Mouse (Mus musculus): Measurements from ENCODE around the gene Plekhh1.
A peak's percentile ranks its signal among the peaks of the same experiment; 100 is the strongest.

Plekhh1 gene

GRCm38 (mm10) chr12:79034331-79034730 lies 5.4 kb downstream of the Plekhh1 start:
- DNase-seq (ENCODE audit: low read depth, low spot score), result peak; percentile 76

- peak; percentile 96 for DNase-seq (ENCODE audit: low read depth, low spot score)
Observed at GRCm38 (mm10) chr12:79035349-79035748, 6.4 kb downstream of the Plekhh1 start.

DNA sequence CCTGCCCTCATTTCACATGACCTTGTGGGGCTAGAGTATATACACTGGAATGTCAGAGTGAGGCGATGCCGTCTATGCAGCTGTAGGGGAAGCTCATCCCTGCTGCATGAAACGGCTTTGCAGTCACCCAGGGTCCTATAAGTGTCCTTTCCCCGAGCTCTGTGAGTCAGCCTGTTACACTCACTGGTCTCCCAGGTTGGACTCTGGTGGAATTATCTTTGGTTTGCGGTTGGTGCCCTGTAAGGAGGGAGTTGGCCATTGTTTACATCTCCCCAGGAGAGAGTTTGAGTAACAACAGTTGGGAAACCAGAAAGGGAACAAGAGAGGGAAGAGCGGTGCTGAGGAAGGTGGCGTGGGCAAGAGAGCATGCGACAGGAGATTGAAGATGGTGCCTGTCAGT lies 10.7 kb downstream of the Plekhh1 start:
- peak; percentile 27 for DNase-seq (ENCODE audit: low read depth, low spot score)

DNA sequence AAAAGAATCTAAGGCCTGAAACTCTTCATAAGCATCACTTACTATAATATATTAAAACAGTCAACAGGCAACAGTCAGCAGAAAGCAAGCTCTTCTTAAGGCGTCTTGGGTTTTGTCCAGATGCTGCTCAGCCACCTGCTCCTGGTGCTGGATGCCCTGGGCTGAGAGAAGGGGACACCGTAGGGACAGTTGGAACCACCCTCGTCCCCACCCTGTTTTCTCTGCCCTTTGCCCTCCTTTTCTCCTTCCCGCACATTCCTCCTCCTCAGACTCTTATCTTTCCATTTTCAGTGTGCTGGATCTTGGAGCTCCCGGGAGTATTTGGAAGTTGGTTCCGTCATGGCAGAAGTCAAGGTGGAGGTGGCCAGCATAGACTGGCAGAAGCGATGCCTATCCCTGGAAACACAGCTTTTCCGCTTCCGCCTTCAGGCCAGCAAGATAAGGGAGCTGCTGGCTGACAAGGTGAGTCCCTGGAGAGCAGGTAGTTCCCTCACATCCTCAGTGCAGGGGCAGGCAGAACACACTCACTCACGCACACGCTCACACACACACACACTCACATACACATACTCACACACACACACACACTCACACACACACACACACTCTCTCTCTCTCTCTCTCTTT lies 11.4 kb downstream of the Plekhh1 start:
- DNase-seq (ENCODE audit: low read depth, low spot score), result no peak

GRCm38 (mm10) chr12:79041436-79041835 lies 12.5 kb downstream of the Plekhh1 start:
- DNase-seq (ENCODE audit: low read depth, low spot score), result peak; percentile 74

DNA sequence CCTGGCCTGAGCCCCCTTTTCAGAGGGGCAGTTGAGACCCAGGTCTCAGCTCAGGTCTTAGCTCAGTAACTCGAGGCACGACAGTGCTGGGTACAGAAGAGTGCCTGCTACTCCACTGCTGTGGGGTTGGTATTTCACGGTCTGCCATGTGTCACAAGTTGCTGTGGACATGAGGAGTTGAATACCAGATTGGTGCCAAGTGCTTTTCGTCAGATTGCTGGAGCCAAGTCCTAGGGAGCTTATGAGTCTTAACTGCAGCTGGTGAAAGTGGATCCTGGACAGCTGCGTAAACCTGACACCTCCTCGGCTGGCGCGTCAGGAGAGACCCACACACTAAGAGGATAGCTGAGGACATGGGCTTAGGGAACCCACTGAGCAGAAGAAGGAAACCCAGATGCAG lies 15.7 kb downstream of the Plekhh1 start:
- no peak for DNase-seq (ENCODE audit: low read depth, low spot score)

GRCm38 (mm10) chr12:79046171-79046570 lies 17.2 kb downstream of the Plekhh1 start:
- no peak for DNase-seq (ENCODE audit: low read depth, low spot score)

DNA sequence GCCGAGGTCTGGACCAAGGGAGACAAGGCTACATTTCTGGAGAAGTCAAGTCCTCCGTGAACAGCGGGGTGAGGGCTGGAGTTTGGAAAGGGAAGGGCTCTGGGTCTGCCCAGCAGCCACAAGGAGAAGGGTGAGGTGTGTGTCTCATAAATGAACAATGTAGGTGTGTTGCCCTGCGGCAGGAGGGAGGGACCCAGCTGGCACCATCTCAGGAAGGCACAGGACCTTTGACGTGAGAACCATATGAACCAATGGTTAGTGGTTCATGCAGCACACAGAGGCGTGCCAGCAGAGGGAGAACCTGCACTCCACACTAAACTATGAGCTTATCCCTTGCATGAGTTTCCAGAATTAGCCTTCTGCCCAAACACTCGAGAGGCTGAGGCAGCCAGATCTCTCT lies 18.2 kb downstream of the Plekhh1 start:
- DNase-seq (ENCODE audit: low read depth, low spot score), result no peak

GRCm38 (mm10) chr12:79048898-79049297 lies 19.9 kb downstream of the Plekhh1 start:
- no peak for DNase-seq (ENCODE audit: low read depth, low spot score)

DNA sequence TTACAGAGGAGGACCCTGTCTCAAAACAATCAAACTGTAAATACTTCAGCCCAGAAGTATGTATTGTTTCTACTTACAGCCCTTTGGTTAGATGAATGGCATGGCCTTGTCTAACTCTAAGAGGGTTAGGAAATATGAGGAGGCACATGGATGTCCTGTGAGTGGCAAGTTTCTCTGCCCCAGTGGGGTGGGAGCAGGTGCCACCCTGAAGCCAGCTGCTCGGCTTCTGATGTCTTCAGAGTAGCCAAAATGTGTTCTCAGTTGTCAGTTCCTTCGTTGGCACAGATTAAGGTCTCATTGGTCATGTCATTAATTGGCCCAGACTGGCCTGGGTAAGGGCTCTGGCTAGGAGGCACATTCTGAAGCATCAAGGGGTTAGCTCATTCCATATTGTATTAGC lies 20.8 kb downstream of the Plekhh1 start:
- DNase-seq (ENCODE audit: low read depth, low spot score), result no peak

- DNase-seq (ENCODE audit: low read depth, low spot score), result no peak
Observed at GRCm38 (mm10) chr12:79050545-79051212, 21.7 kb downstream of the Plekhh1 start.

GRCm38 (mm10) chr12:79052073-79052472 lies 23.1 kb downstream of the Plekhh1 start:
- no peak for DNase-seq (ENCODE audit: low read depth, low spot score)

DNA sequence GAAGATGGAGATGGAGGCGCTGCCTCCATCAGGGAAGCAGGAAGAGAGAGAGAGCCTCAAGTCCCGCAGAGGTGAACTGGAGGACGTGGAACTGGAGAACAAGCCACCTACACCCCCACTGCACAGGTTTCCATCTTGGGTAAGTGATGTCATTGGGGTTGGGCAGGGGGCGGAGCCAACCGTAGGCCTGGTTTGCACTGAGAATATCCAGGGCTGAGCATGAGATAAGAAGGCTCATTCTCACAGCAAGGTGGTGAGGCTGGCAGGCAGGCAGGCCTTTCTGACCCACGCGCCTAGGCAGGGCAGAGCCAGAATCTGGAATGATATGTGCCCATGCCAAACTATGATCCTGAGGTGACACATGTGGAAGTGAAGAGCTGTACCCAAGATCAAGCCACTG lies 26.3 kb downstream of the Plekhh1 start:
- peak; percentile 54 for DNase-seq (ENCODE audit: low read depth, low spot score)

- DNase-seq (ENCODE audit: low read depth, low spot score), result no peak
Observed at GRCm38 (mm10) chr12:79059573-79059972, 30.6 kb downstream of the Plekhh1 start.

- DNase-seq (ENCODE audit: low read depth, low spot score), result no peak
Observed at GRCm38 (mm10) chr12:79060134-79060533, 31.2 kb downstream of the Plekhh1 start.

GRCm38 (mm10) chr12:79060766-79061652 lies 32.0 kb downstream of the Plekhh1 start:
- DNase-seq (ENCODE audit: low read depth, low spot score), result no peak

GRCm38 (mm10) chr12:79064451-79064850 lies 35.5 kb downstream of the Plekhh1 start:
- no peak for DNase-seq (ENCODE audit: low read depth, low spot score)

- DNase-seq (ENCODE audit: low read depth, low spot score), result no peak
Observed at GRCm38 (mm10) chr12:79066431-79066830, 37.5 kb downstream of the Plekhh1 start.

DNA sequence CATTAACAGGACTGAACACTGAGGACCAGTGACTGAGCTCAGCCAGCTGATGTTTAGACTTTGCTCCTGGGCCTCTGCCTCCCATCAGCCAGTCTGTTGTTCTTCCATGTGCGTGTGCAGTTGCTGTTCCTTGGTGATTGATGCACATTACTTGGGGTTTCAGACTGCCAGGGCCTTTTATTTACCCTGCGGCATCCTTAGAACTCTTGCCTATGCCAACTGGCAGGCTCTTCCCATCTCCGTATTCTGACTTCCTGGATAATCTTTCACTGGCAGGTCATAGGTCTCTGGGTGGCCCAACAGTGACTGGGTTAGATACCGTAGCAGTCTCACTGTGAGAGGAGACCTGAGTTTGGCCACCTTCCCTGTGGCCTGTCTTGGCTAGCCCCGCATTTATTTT lies 38.6 kb downstream of the Plekhh1 start:
- DNase-seq (ENCODE audit: low read depth, low spot score), result no peak

- DNase-seq (ENCODE audit: low read depth, low spot score), result no peak
Observed at GRCm38 (mm10) chr12:79068306-79068705, 39.3 kb downstream of the Plekhh1 start.

GRCm38 (mm10) chr12:79069187-79069608 lies 40.2 kb downstream of the Plekhh1 start:
- DNase-seq (ENCODE audit: low read depth, low spot score), result no peak

DNA sequence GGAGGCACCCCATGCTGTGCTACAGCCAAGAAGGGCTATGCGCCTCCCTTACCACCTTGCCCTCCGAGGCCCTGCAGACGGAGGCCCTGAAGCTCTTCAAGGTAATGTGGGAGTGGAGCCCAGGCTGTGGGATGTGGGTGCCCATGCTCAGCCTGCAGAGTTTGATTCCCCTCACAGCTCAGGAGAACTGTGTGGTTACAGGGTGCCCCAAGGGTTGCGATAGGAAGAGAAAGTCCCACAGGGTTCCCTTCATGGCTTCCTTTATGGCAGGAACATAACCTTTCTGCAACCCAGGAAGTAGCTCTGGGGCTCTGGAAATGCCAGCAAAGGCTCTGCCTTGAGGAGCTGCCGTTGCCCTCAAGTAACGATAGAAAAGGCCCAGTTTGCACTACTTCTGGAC lies 41.0 kb downstream of the Plekhh1 start:
- DNase-seq (ENCODE audit: low read depth, low spot score), result no peak
